22 mouse cellular contexts compared by ENCODE assay signal in the genomic region with DNA sequence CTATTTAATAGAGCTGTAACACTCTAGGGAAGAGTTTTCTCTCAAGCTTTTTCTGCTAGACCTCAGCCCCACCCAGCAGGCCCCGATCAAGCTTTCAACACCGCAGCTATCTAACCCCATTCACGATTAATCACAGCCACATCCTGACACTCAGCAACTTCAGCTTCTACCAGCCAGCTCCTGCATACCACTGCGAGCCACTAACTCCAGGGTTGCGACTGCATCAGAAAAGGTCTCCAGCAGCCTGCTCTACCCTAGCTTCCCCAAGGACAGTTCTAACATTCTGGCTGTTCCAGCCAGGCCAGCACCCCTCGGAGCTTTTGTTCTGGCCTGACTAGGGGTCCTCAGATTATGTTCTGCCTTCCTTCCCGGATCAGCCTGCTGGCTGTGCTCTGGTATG. TPM values are rescaled to one million over a fixed set of nuclear protein-coding genes. Genes with fewer than 3 reads are reported as not detected.
DNase-seq lines count a peak whose midpoint lies in the region; ATAC-seq and TF ChIP-seq lines count a peak whose summit lies in the region.
"Had no signal": no experiment of that assay in that cellular context is flagged by ENCODE, and none has a peak within 500 bp of the region (broad histone marks: within the 10 kb centered on the region; RNA-seq: fewer than 3 reads in every experiment).

No protein-coding gene starts in this region.

- H3K9me3 ChIP-seq in heart, embryonic 12.5 days (replicated peaks): no peaks in the 10 kb centered on the region
- H3K9me3 ChIP-seq: liver, embryonic 12.5 days; lung, embryonic 15.5 days; midbrain, embryonic 13.5 days had no signal

- peak overlapping the region; percentile 84 for H3K27ac ChIP-seq in gastrocnemius, adult 2 months
- peak overlapping the region; percentile 85 for H3K27ac ChIP-seq in heart, embryonic 12.5 days (ENCODE audit: poor library complexity, severe bottlenecking)
- H3K27ac ChIP-seq: hindbrain, postnatal 0 days; left cerebral cortex, adult 2 months; liver, embryonic 12.5 days; lung, embryonic 15.5 days; macrophage; midbrain, embryonic 13.5 days had no signal

- 11% methylated on average over 7 of the region's 7 CpGs for WGBS in heart, embryonic 12.5 days

- no peak overlapping the region for H3K4me3 ChIP-seq in gastrocnemius, adult 2 months
- no peak overlapping the region for H3K4me3 ChIP-seq in heart, embryonic 12.5 days
- H3K4me3 ChIP-seq: left cerebral cortex, adult 2 months; liver, embryonic 12.5 days; lung, embryonic 15.5 days; midbrain, embryonic 13.5 days; myocyte had no signal

- H3K4me2 ChIP-seq in heart, embryonic 12.5 days: peak overlapping the region; percentile 5
- H3K4me2 ChIP-seq: liver, embryonic 12.5 days; lung, embryonic 15.5 days; midbrain, embryonic 13.5 days had no signal

- ATAC-seq in heart, embryonic 12.5 days (ENCODE audit: insufficient number of reproducible peaks, low FRiP score): peak; percentile 86
- ATAC-seq: hindbrain, postnatal 0 days; liver, embryonic 12.5 days; midbrain, embryonic 13.5 days; Patski had no signal

- no peak overlapping the region for H3K9ac ChIP-seq in heart, embryonic 12.5 days
- H3K9ac ChIP-seq: liver, embryonic 12.5 days; lung, embryonic 15.5 days; midbrain, embryonic 13.5 days had no signal

- no peak for TF ChIP-seq CTCF in gastrocnemius, adult 2 months (IDR thresholded peaks at IDR 0.05)

- no peaks in the 10 kb centered on the region for H3K27me3 ChIP-seq in heart, embryonic 12.5 days (replicated peaks)
- H3K27me3 ChIP-seq: liver, embryonic 12.5 days; lung, embryonic 15.5 days; midbrain, embryonic 13.5 days; Patski had no signal

- H3K36me3 ChIP-seq in heart, embryonic 12.5 days: peaks cover 31% of the 10 kb centered on the region

- peaks cover 60% of the 10 kb centered on the region for H3K4me1 ChIP-seq in heart, embryonic 12.5 days (replicated peaks)
- H3K4me1 ChIP-seq: lung, embryonic 15.5 days; midbrain, embryonic 13.5 days had no signal

- no peak for DNase-seq in gastrocnemius, adult 2 months
- no peak for DNase-seq in gastrocnemius, adult 8-10 months (ENCODE audit: low spot score in 2 of 2)
- DNase-seq in R1 (ENCODE audit: low read depth, low spot score): peak; percentile 98
- peak; percentile 52 for DNase-seq in heart, postnatal 4 days
- no peak for DNase-seq in frontal cortex, postnatal 25 days (ENCODE audit: low spot score in 2 of 2)
- DNase-seq in thymus, postnatal 14 days: no peak
- DNase-seq in kidney, postnatal 25 days: no peak
- DNase-seq: adrenal gland, adult 8-10 months; cerebellum, postnatal 14 days; kidney, adult 2 months; kidney, postnatal 36 days had no signal

- intact Hi-C loops in gastrocnemius, adult 2 months (cut with DNase I): no loop called here

RNA-seq across cellular contexts. Expression of a gene that starts 15.1 kb away (rescaled TPM):
- 10 to 100 TPM; 18.0 to 24.6 TPM for total RNA-seq in gastrocnemius, adult 2 months (2021)
- total RNA-seq in gastrocnemius, adult 8-10 months (2022): 10 to 100 TPM; 19.8 to 22.6 (median 20.6) TPM
- polyA plus RNA-seq in heart, embryonic 12.5 days (2016; fragmentation: Nextera tagmentation; extraction: Ambion mirVana): 21.3 and 23.1 TPM in 2 replicates
- total RNA-seq in heart, postnatal 4 days (2021): 10 to 100 TPM; 68.3 to 71.7 TPM

RNA-seq across cellular contexts. Expression of a gene that starts 58.1 kb away (rescaled TPM):
- total RNA-seq in gastrocnemius, adult 2 months (2021): under 1 TPM in 1 of 2 experiments, not detected in 1; 0.03 TPM
- under 1 TPM in 2 of 4 experiments, not detected in 2; 0.05 to 0.09 TPM for total RNA-seq in gastrocnemius, adult 8-10 months (2022)
- 0.27 and 0.42 TPM in 2 replicates for polyA plus RNA-seq in heart, embryonic 12.5 days (2016; fragmentation: Nextera tagmentation; extraction: Ambion mirVana)
- total RNA-seq in heart, postnatal 4 days (2021): under 1 TPM; 0.07 to 0.16 TPM
- total RNA-seq: neutrophil, adult 5-6 weeks had no signal
- polyA plus RNA-seq: gonadal fat pad, adult 2 months; macrophage; myocyte; Patski had no signal

Comparison
In these comparisons a context has a peak if more than half of its experiments do, and no peak if none do; other contexts are left out.
1. DNase-seq: peak in R1 (single experiment) and heart, postnatal 4 days (single experiment); none in gastrocnemius, adult 2 months (single experiment), gastrocnemius, adult 8-10 months (0 of 2), frontal cortex, postnatal 25 days (0 of 2), thymus, postnatal 14 days (single experiment) and kidney, postnatal 25 days (0 of 2).